Mouse (Mus musculus) left cerebral cortex, adult 18-20 months (tissue): Measurements from ENCODE around the gene Lypd6b. TPM values are rescaled to one million over a fixed set of nuclear protein-coding genes. Genes with fewer than 3 reads are reported as not detected.

ENCODE experiments used
- DNase-seq, 2 experiments: peaks; one replicate each; pipeline ENCODE4 v3.0.0; 2021 to 2022; ENCODE audit warnings: low spot score in 2 of 2, mixed read lengths in 1 of 2
- total RNA-seq, 2 experiments: library from RNA; stranded (reverse); gene quantifications; 2 replicates each; pipeline ENCODE4 v1.2.3; 2021

Lypd6b gene
- total RNA-seq, 2 experiments from 2014 or later: 7.3 to 7.9 TPM

- no peak for DNase-seq
Observed at GRCm38 (mm10) chr2:49929931-49930330, 142.4 kb downstream of the Lypd6b start.

- no peak for DNase-seq
Observed at GRCm38 (mm10) chr2:49937621-49938020, 150.1 kb downstream of the Lypd6b start.

GRCm38 (mm10) chr2:49938246-49938645, 150.8 kb downstream of the Lypd6b start:
- DNase-seq: no peak

- no peak for DNase-seq
Observed at GRCm38 (mm10) chr2:49940372-49940771, 152.9 kb downstream of the Lypd6b start.

- DNase-seq: no peak
Observed at GRCm38 (mm10) chr2:49942100-49942499, 154.6 kb downstream of the Lypd6b start.

- DNase-seq: no peak
Observed at GRCm38 (mm10) chr2:49951681-49952080, 164.2 kb downstream of the Lypd6b start.

GRCm38 (mm10) chr2:49952632-49953293, 165.3 kb downstream of the Lypd6b start:
- no peak for DNase-seq

GRCm38 (mm10) chr2:49957449-49957848, 170.0 kb downstream of the Lypd6b start:
- DNase-seq: no peak

GRCm38 (mm10) chr2:49961991-49962390, 174.5 kb downstream of the Lypd6b start:
- no peak for DNase-seq

- no peak for DNase-seq
Observed at GRCm38 (mm10) chr2:49964899-49965298, 177.4 kb downstream of the Lypd6b start.

GRCm38 (mm10) chr2:49967748-49968147, 180.3 kb downstream of the Lypd6b start:
- no peak for DNase-seq

- DNase-seq: no peak
Observed at GRCm38 (mm10) chr2:49970990-49971389, 183.5 kb downstream of the Lypd6b start.

- no peak for DNase-seq
Observed at GRCm38 (mm10) chr2:49978606-49979005, 191.1 kb downstream of the Lypd6b start.

- DNase-seq: no peak
Observed at GRCm38 (mm10) chr2:49979991-49980390, 192.5 kb downstream of the Lypd6b start.

- peak; percentile 20 to 31 for DNase-seq
Observed at GRCm38 (mm10) chr2:49983021-49983420, 195.5 kb downstream of the Lypd6b start.

GRCm38 (mm10) chr2:49984780-49985179, 197.3 kb downstream of the Lypd6b start:
- no peak for DNase-seq

GRCm38 (mm10) chr2:49995841-49996240, 208.4 kb downstream of the Lypd6b start:
- DNase-seq: no peak

GRCm38 (mm10) chr2:49997216-49997615, 209.7 kb downstream of the Lypd6b start:
- no peak for DNase-seq

Other genes with a start within 250 kb of the Lypd6b start
- 100 to 1,000 TPM; 536 to 540 TPM for gene Kif5c, start 168.4 kb upstream of the Lypd6b start, total RNA-seq